Mouse (Mus musculus) hindbrain, embryonic 12.5 days (tissue): ENCODE results near the gene Ambra1. TPM values are rescaled to one million over a fixed set of nuclear protein-coding genes. Genes with fewer than 3 reads are reported as not detected.

Source experiments
- ATAC-seq: fragments of 200-750 bp; cut with Nextera tagmentation; 2 replicates; pipeline ENCODE4 v1.8.0; 2017; ENCODE audit warnings: moderate TSS enrichment; ENCODE audit not compliant: low FRiP score
- H3K27ac ChIP-seq: fragments of 300-500 bp; sonication (generic); 2 replicates; pipeline ENCODE4 v1.5.1; 2016; ENCODE audit warnings: mild to moderate bottlenecking
- H3K27me3 ChIP-seq: fragments of 300-500 bp; sonication (generic); 2 replicates; pipeline ENCODE4 v1.6.1; 2016; ENCODE audit warnings: mild to moderate bottlenecking
- H3K36me3 ChIP-seq: fragments of 300-500 bp; sonication (generic); 2 replicates; pipeline ENCODE4 v1.6.1; 2016; ENCODE audit warnings: mild to moderate bottlenecking
- H3K4me1 ChIP-seq: fragments of 300-500 bp; sonication (generic); 2 replicates; pipeline ENCODE4 v1.6.1; 2016
- H3K4me2 ChIP-seq: fragments of 300-500 bp; sonication (generic); replicated peaks from 2 replicates; pipeline ENCODE4 v1.6.1; 2016; ENCODE audit warnings: mild to moderate bottlenecking
- H3K4me3 ChIP-seq: fragments of 300-500 bp; sonication (generic); 2 replicates; pipeline ENCODE4 v1.5.1; 2016; ENCODE audit warnings: mild to moderate bottlenecking
- H3K9ac ChIP-seq: fragments of 300-500 bp; sonication (generic); 2 replicates; pipeline ENCODE4 v1.6.1; 2016; ENCODE audit warnings: mild to moderate bottlenecking, moderate library complexity
- H3K9me3 ChIP-seq: fragments of 300-500 bp; sonication (generic); replicated peaks from 2 replicates; pipeline ENCODE4 v1.6.1; 2016; ENCODE audit warnings: mild to moderate bottlenecking
- WGBS: fragments of 180-500 bp; shearing (Covaris S2); methylation state at CpG from one replicate; pipeline ENCODE4 v1.1.7; 2016; 5-methylcytosine and 5-hydroxymethylcytosine counted together
- polyA plus RNA-seq: library from polyadenylated mRNA; unstranded; fragments of >200 nt; fragmentation: Nextera tagmentation; extraction: Ambion mirVana; gene quantifications from 2 replicates; pipeline ENCODE4 v1.2.1, GENCODE M21; 2016

Gene Ambra1
- polyA plus RNA-seq, 1 experiment from 2014 or later = 24.8 TPM

DNA sequence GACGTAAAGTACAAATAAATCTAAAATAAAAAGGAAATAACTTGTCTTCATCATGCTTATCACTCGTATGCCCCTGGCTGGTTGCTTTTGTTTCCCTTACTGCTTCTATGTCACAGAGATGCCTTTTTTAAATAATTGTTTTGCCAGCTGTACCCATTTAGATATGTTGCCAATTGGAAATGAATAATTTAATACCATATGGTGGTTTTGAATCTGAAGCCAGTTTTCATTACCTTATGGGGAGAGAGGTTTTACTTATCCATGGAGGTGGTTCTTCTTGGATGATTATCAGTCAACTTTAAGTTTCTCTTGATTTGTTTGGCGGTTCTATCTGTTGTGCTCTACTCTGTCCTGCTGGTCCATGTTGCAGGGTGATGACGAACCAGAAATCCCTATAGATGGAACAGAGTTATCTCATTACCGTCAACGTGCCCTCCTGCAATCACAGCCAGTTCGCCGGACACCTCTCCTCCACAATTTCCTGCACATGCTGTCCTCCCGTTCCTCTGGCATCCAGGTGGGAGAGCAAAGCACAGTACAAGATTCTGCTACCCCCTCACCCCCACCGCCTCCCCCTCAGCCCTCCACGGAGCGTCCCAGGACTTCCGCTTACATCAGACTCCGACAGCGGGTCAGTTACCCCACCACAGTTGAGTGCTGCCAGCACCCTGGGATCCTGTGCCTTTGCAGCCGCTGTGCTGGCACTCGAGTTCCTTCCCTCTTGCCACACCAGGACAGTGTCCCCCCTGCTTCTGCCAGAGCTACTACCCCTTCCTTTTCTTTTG lies 42.2 kb downstream of the Ambra1 start:
- no peak for ATAC-seq
- Histone ChIP-seq H3K9ac (no peak overlapping the region), H3K4me3 (no peak overlapping the region), H3K9me3 (no peaks in the 10 kb centered on the region), H3K4me1 (no peaks in the 10 kb centered on the region), H3K27me3 (no peaks in the 10 kb centered on the region), H3K27ac (no peak overlapping the region), H3K36me3 (peaks cover 55% of the 10 kb centered on the region), H3K4me2 (no peak overlapping the region)
- 92% methylated on average over 17 of the region's 17 CpGs for WGBS

GRCm38 (mm10) chr2:91773309-91773708 lies 43.4 kb downstream of the Ambra1 start:
- Histone ChIP-seq H3K9me3 (no peaks in the 10 kb centered on the region), H3K4me1 (no peaks in the 10 kb centered on the region), H3K4me3 (no peak overlapping the region), H3K36me3 (peaks cover 50% of the 10 kb centered on the region), H3K4me2 (no peak overlapping the region), H3K27me3 (no peaks in the 10 kb centered on the region), H3K9ac (no peak overlapping the region), H3K27ac (no peak overlapping the region)
- WGBS = 95% methylated on average over 7 of the region's 7 CpGs
- ATAC-seq = no peak

DNA sequence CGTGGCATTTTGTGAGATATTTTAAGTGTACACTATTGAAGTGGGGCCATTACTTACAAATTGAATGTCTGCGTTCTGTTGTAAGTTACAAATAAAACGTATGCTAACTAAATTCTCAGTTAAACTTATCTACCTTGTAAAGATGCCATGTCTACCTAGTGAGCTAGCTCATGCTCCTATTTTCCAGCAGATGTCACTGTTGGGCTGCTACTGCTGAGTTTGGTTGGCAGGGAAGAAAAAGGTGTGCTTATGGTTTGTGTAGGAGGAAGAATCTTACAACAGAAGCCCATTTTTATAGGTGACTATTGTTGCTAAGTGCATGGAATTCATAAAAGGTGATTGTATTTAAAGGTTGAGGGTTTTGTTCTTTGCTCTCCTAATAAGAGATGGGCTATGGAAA lies 49.2 kb downstream of the Ambra1 start:
- no peaks in the 10 kb centered on the region for H3K9me3 ChIP-seq
- 0 out of 2 replicates have a peak, but pooled peaks cover 4% of the 10 kb centered on the region for H3K36me3 ChIP-seq
- no peak for ATAC-seq
- no peak overlapping the region for H3K4me2 ChIP-seq
- no peaks in the 10 kb centered on the region for H3K27me3 ChIP-seq
- H3K4me1 ChIP-seq = 0 out of 2 replicates have a peak, but pooled peaks cover 2% of the 10 kb centered on the region
- H3K9ac ChIP-seq = no peak overlapping the region
- 75% methylated on average over 3 of the region's 3 CpGs for WGBS
- no peak overlapping the region for H3K4me3 ChIP-seq
- H3K27ac ChIP-seq = no peak overlapping the region

GRCm38 (mm10) chr2:91791621-91792020 lies 61.7 kb downstream of the Ambra1 start:
- H3K27ac ChIP-seq = no peak overlapping the region
- H3K36me3 ChIP-seq = no peaks in the 10 kb centered on the region
- no peak for ATAC-seq
- H3K4me3 ChIP-seq = no peak overlapping the region
- no peak overlapping the region for H3K9ac ChIP-seq
- 51% methylated on average over 2 of the region's 2 CpGs for WGBS
- no peaks in the 10 kb centered on the region for H3K9me3 ChIP-seq
- no peak overlapping the region for H3K4me2 ChIP-seq
- H3K27me3 ChIP-seq = no peaks in the 10 kb centered on the region
- 0 out of 2 replicates have a peak, but pooled peaks cover 4% of the 10 kb centered on the region for H3K4me1 ChIP-seq

DNA sequence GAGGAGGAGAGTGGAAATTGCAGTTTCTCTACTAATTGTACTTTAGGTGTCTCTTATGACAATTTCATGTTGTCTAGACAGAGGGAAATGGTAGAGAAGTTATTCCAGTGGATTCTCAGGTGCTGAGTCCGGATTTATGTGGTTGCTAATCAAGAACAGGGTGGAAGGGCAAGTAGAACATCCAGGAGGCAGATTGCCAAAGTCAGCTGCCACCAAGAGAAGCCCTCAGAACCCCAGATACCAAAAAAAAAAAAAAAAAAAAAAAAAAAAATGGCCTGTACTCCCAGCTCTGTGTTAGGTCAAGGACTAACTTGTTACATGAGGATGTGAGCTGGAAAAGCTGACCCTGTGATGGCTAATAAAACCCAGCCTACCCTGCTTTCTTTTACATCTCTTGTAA lies 62.4 kb downstream of the Ambra1 start:
- no peak overlapping the region for H3K27ac ChIP-seq
- H3K27me3 ChIP-seq = no peaks in the 10 kb centered on the region
- no peaks in the 10 kb centered on the region for H3K9me3 ChIP-seq
- H3K4me3 ChIP-seq = no peak overlapping the region
- WGBS = 89% methylated on average over 1 of the region's 1 CpGs
- ATAC-seq = no peak
- no peak overlapping the region for H3K4me2 ChIP-seq
- H3K9ac ChIP-seq = no peak overlapping the region
- no peaks in the 10 kb centered on the region for H3K36me3 ChIP-seq
- H3K4me1 ChIP-seq = 0 out of 2 replicates have a peak, but pooled peaks cover 4% of the 10 kb centered on the region

- H3K4me3 ChIP-seq = no peak overlapping the region
- H3K27me3 ChIP-seq = no peaks in the 10 kb centered on the region
- 0 out of 2 replicates have a peak, but pooled peaks cover 4% of the 10 kb centered on the region for H3K4me1 ChIP-seq
- no peaks in the 10 kb centered on the region for H3K36me3 ChIP-seq
- no peaks in the 10 kb centered on the region for H3K9me3 ChIP-seq
- no peak overlapping the region for H3K4me2 ChIP-seq
- no peak for ATAC-seq
- H3K9ac ChIP-seq = no peak overlapping the region
- no peak overlapping the region for H3K27ac ChIP-seq
- WGBS = 71% methylated on average over 2 of the region's 2 CpGs
Measured at GRCm38 (mm10) chr2:91794466-91794865, 64.5 kb downstream of the Ambra1 start.

DNA sequence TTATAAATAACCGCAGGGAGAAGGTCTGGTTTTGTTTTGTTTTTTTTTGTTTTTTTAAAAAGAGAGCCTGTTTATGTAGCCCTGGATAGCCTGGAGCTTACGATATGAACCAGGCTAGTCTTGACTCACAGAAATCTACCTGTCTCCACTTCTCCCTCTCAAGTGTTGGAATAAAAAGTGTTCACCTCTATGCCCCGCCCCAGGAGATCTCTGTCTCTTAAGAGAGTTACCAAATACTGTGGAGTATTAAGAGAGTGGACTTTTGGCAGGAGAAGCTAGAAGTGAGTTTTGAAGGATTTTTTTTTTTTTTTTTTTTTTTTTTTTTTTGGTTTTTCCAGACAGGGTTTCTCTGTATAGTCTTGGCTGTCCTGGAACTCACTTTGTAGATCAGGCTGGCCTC lies 65.2 kb downstream of the Ambra1 start:
- ATAC-seq = no peak
- Histone ChIP-seq H3K27ac (no peak overlapping the region), H3K9me3 (no peaks in the 10 kb centered on the region), H3K4me2 (no peak overlapping the region), H3K4me1 (0 out of 2 replicates have a peak, but pooled peaks cover 4% of the 10 kb centered on the region), H3K36me3 (no peaks in the 10 kb centered on the region), H3K27me3 (no peaks in the 10 kb centered on the region), H3K9ac (no peak overlapping the region), H3K4me3 (no peak overlapping the region)
- WGBS = 85% methylated on average over 3 of the region's 3 CpGs

DNA sequence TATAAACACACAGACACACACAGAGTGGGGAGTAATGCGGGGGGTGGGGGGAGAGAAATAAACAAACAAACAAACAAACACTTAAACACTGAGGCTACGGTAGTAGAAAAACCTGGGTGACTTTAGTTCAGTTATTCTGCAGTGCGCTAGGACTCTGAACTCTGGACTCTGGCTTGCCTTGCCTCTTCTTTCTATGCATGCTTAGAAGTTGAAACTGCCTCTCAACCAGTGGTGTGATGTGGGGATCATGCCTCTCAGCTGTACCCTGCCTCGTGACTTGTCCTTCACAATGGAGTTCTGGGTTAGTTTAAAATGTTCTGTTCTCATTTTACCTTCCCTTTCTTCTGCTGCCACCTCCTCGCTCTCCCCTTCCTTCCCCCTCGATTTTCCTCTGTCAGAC lies 81.5 kb downstream of the Ambra1 start:
- no peaks in the 10 kb centered on the region for H3K27me3 ChIP-seq
- ATAC-seq = no peak
- H3K4me3 ChIP-seq = no peak overlapping the region
- no peak overlapping the region for H3K27ac ChIP-seq
- no peaks in the 10 kb centered on the region for H3K9me3 ChIP-seq
- H3K4me1 ChIP-seq = no peaks in the 10 kb centered on the region
- H3K36me3 ChIP-seq = 0 out of 2 replicates have a peak, but pooled peaks cover 6% of the 10 kb centered on the region
- WGBS = 90% methylated on average over 6 of the region's 6 CpGs
- H3K4me2 ChIP-seq = no peak overlapping the region
- H3K9ac ChIP-seq = no peak overlapping the region

- 0 out of 2 replicates have a peak, but pooled peaks cover 2% of the 10 kb centered on the region for H3K36me3 ChIP-seq
- H3K4me1 ChIP-seq = no peaks in the 10 kb centered on the region
- H3K27ac ChIP-seq = no peak overlapping the region
- H3K27me3 ChIP-seq = no peaks in the 10 kb centered on the region
- H3K4me2 ChIP-seq = no peak overlapping the region
- ATAC-seq = no peak
- no peaks in the 10 kb centered on the region for H3K9me3 ChIP-seq
- no peak overlapping the region for H3K4me3 ChIP-seq
- H3K9ac ChIP-seq = no peak overlapping the region
Measured at GRCm38 (mm10) chr2:91816741-91817140, 86.8 kb downstream of the Ambra1 start.

DNA sequence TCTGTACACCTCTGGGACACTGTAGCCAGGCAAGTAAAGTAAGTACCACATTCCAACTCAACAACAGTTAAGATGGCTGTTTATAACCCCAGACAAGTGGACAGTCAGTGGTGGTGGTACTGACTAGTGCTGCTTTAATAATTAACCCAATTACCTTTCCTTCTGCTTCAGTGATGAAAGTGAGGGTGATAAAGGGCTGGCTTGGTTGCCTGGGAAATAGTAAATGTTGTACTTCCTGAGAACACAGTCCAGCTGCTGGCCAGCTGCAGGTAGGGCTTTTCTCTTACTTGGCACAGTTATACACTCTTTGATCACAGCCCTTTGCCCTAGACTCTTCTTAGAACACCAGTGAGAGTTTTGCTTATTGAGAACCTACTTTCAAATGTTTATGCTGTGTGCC lies 102.3 kb downstream of the Ambra1 start:
- Histone ChIP-seq H3K27ac (no peak overlapping the region), H3K4me1 (no peaks in the 10 kb centered on the region), H3K36me3 (no peaks in the 10 kb centered on the region), H3K9ac (no peak overlapping the region), H3K4me2 (no peak overlapping the region), H3K9me3 (no peaks in the 10 kb centered on the region), H3K4me3 (no peak overlapping the region), H3K27me3 (no peaks in the 10 kb centered on the region)
- no peak for ATAC-seq

GRCm38 (mm10) chr2:91834272-91834671 lies 104.3 kb downstream of the Ambra1 start:
- Histone ChIP-seq H3K36me3 (no peaks in the 10 kb centered on the region), H3K27ac (no peak overlapping the region), H3K4me3 (no peak overlapping the region), H3K4me1 (no peaks in the 10 kb centered on the region), H3K9me3 (no peaks in the 10 kb centered on the region), H3K4me2 (no peak overlapping the region), H3K9ac (no peak overlapping the region), H3K27me3 (no peaks in the 10 kb centered on the region)
- no peak for ATAC-seq
- WGBS = 87% methylated on average over 1 of the region's 1 CpGs

- Histone ChIP-seq H3K27ac (no peak overlapping the region), H3K4me3 (no peak overlapping the region), H3K4me1 (no peaks in the 10 kb centered on the region), H3K9me3 (no peaks in the 10 kb centered on the region), H3K27me3 (no peaks in the 10 kb centered on the region), H3K36me3 (no peaks in the 10 kb centered on the region), H3K9ac (no peak overlapping the region), H3K4me2 (no peak overlapping the region)
- no peak for ATAC-seq
- WGBS = 84% methylated on average over 1 of the region's 1 CpGs
Measured at GRCm38 (mm10) chr2:91835031-91835430, 105.1 kb downstream of the Ambra1 start.

- Histone ChIP-seq H3K4me3 (no peak overlapping the region), H3K9me3 (no peaks in the 10 kb centered on the region), H3K9ac (no peak overlapping the region), H3K36me3 (no peaks in the 10 kb centered on the region), H3K27ac (no peak overlapping the region), H3K4me1 (no peaks in the 10 kb centered on the region), H3K4me2 (no peak overlapping the region), H3K27me3 (no peaks in the 10 kb centered on the region)
- WGBS = 88% methylated on average over 3 of the region's 3 CpGs
- no peak for ATAC-seq
Measured at GRCm38 (mm10) chr2:91835631-91836030, 105.7 kb downstream of the Ambra1 start.
